Mouse (Mus musculus): ENCODE results near the gene Dbp. TPM values are rescaled to one million over a fixed set of nuclear protein-coding genes. Genes with fewer than 3 reads are reported as not detected.

The Dbp gene
- polyA plus RNA-seq, 2 experiments = 0.51 to 0.69 TPM

DNA sequence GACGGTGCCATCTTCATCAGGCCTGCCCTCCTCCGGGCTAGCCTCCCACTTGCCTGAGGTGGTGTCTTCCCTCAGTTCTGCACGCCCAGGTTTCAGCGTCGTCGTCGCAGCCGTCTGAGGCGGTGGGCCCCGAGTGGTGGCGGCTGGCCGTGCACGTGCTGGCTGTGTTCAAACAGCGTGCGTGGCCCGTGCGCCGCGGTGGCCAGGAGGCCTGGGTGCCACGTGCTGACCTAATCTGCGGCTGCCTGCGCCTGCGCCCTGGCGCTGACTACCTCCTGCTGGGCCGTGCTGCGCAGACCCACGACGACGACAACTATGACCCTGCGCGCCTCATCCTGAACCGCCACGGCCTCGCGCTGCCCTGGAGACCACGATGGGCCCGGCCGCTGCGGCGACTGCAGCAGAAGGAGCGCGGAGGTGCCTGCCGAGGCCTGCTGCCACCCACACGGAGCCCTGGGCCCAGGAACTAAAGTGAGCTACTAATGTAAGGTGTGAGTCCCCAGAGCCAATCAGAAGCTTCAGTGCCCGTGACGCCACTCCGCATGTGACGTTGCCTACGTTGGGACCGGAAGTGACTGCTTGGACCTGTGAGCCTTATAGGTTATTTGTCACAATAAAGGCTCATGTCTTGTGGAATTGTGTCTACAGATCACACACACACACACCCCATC lies 10.8 kb upstream of the Dbp start, which contains the start of gene Sec1:
Gene Sec1, minus strand, starts transcription at position 482 of the 671 bp plus-strand sequence.
- 84% methylated on average over 50 of the region's 50 CpGs for WGBS (ENCODE audit: insufficient replicate concordance)
- Histone ChIP-seq H3K27ac (no peak within 1 kb of the TSS), H3K4me3 (ENCODE audit: insufficient read depth in 1 of 2, low read depth in 2 of 2, low read length in 2 of 2) (no peak within 1 kb of the TSS), H3K4me2 (ENCODE audit: low read depth) (no peak within 1 kb of the TSS), H3K9ac (replicated peaks) (no peak within 1 kb of the TSS), H3K36me3 (replicated peaks; ENCODE audit: control insufficient read depth, insufficient read depth, low read depth) (no peaks in the 10 kb centered on the region), H3K9me3 (ENCODE audit: control insufficient read depth, low read length) (no peaks in the 10 kb centered on the region), H3K4me1 (replicated peaks; ENCODE audit: control insufficient read depth in 2 of 2, insufficient read depth in 2 of 2, low read length in 1 of 2) (no peaks in the 10 kb centered on the region), H3K27me3 (ENCODE audit: control insufficient read depth, insufficient read depth, low read length) (peaks cover 7% of the 10 kb centered on the region)
- no peak for ATAC-seq (ENCODE audit: insufficient read depth)
- DNase-seq (ENCODE audit: low read depth in 3 of 3, low spot score in 3 of 3) = no peak
- TF ChIP-seq CTCF (IDR thresholded peaks at IDR 0.05; ENCODE audit: low read depth) = no peak
- TF ChIP-seq EP300 (IDR thresholded peaks at IDR 0.05; ENCODE audit: low read depth) = no peak

DNA sequence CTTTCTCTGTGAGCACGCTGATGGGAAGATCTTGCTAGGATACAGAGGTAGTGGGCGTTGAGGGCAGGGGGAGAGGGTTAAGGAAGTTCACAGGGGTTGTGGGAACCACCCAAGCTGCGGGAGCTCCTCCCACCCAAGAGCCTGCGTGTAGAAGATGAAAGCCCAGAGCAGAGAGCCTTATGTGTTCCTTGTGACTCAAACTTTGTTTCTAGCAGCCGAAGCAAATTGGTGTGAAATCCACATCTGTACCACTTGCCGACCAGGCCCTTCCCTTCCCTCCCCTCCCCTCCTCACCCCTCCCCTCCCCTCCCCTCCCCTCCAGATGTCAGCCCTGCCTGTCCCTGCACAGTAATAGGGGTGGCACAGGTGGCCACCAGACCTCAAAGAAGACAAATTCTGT lies 9.8 kb upstream of the Dbp start:
- Histone ChIP-seq H3K27ac (no peak overlapping the region), H3K27me3 (ENCODE audit: control insufficient read depth, insufficient read depth, low read length) (peaks cover 17% of the 10 kb centered on the region), H3K9ac (replicated peaks) (no peak overlapping the region), H3K4me1 (replicated peaks; ENCODE audit: control insufficient read depth in 2 of 2, insufficient read depth in 2 of 2, low read length in 1 of 2) (no peaks in the 10 kb centered on the region), H3K36me3 (replicated peaks; ENCODE audit: control insufficient read depth, insufficient read depth, low read depth) (no peaks in the 10 kb centered on the region), H3K9me3 (ENCODE audit: control insufficient read depth, low read length) (no peaks in the 10 kb centered on the region), H3K4me2 (ENCODE audit: low read depth) (no peak overlapping the region), H3K4me3 (ENCODE audit: insufficient read depth in 1 of 2, low read depth in 2 of 2, low read length in 2 of 2) (no peak overlapping the region)
- 22% methylated on average over 6 of the region's 6 CpGs for WGBS (ENCODE audit: insufficient replicate concordance)
- TF ChIP-seq EP300 (IDR thresholded peaks at IDR 0.05; ENCODE audit: low read depth) (no peak), CTCF (IDR thresholded peaks at IDR 0.05; ENCODE audit: low read depth) (no peak)
- DNase-seq (ENCODE audit: low read depth in 3 of 3, low spot score in 3 of 3) (no peak), ATAC-seq (ENCODE audit: insufficient read depth) (no peak)

DNA sequence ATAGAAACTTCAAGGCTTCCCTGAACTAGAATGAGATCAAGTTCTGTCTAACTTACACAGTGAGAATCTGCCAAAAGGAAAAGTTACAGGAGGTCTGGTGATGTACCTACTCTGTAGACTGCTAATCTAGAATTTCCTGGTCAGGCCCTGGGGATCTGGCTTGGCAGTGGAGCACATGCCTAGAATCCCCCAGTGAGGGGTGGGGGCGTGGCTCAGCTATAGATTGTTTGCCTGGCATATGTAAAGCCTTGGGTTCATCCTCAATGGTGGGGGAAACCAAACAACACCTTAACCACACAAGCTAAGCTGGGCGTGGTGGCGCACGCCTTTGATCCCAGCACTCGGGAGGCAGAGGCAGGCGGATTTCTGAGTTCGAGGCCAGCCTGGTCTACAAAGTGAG lies 7.0 kb upstream of the Dbp start:
- no peak for ATAC-seq (ENCODE audit: insufficient read depth)
- no peak overlapping the region for H3K4me2 ChIP-seq (ENCODE audit: low read depth)
- 60% methylated on average over 7 of the region's 7 CpGs for WGBS (ENCODE audit: insufficient replicate concordance)
- H3K36me3 ChIP-seq (replicated peaks; ENCODE audit: control insufficient read depth, insufficient read depth, low read depth) = no peaks in the 10 kb centered on the region
- no peaks in the 10 kb centered on the region for H3K9me3 ChIP-seq (ENCODE audit: control insufficient read depth, low read length)
- no peak for DNase-seq (ENCODE audit: low read depth in 3 of 3, low spot score in 3 of 3)
- TF ChIP-seq EP300 (IDR thresholded peaks at IDR 0.05; ENCODE audit: low read depth) = no peak
- TF ChIP-seq CTCF (IDR thresholded peaks at IDR 0.05; ENCODE audit: low read depth) = no peak
- no peaks in the 10 kb centered on the region for H3K4me1 ChIP-seq (replicated peaks; ENCODE audit: control insufficient read depth in 2 of 2, insufficient read depth in 2 of 2, low read length in 1 of 2)
- no peak overlapping the region for H3K27ac ChIP-seq
- H3K9ac ChIP-seq (replicated peaks) = no peak overlapping the region
- no peak overlapping the region for H3K4me3 ChIP-seq (ENCODE audit: insufficient read depth in 1 of 2, low read depth in 2 of 2, low read length in 2 of 2)
- peaks cover 31% of the 10 kb centered on the region for H3K27me3 ChIP-seq (ENCODE audit: control insufficient read depth, insufficient read depth, low read length)

DNA sequence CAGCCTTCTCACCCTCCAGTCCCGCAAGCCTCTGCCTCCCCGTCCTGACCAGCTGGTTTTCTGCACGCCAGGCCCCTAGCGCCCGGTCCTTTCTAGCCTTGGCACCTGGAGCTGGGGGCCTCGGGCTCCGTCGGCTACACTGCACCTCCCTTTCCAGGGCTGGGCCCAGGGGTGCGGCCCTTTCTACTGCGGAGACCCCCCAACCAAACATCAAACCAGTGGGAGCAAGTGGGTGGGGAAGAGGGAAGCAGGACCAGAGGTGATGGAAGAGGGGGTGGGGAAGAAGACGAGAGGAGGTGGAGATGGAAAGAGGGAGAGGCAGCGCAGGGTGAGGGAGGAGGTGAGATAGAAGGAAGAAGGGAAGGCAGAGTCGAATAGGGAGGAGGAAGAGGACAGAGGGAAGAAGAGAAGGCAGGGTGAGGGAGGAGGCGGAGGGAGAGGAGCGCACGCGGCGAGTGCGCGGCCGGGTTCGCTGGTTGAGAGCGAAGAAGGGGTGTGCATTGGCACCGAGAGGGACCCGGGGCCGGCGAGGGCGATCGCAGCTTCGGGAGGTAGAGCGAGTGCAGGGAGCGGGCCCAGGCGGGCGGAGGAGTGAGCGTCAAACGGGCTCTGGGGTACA lies 5.3 kb upstream of the Dbp start, which contains the start of gene Car11:
Gene Car11, plus strand, starts transcription at position 321 of the 619 bp plus-strand sequence.
- peak within 1 kb of the TSS; percentile 36 for H3K4me2 ChIP-seq (ENCODE audit: low read depth)

DNA sequence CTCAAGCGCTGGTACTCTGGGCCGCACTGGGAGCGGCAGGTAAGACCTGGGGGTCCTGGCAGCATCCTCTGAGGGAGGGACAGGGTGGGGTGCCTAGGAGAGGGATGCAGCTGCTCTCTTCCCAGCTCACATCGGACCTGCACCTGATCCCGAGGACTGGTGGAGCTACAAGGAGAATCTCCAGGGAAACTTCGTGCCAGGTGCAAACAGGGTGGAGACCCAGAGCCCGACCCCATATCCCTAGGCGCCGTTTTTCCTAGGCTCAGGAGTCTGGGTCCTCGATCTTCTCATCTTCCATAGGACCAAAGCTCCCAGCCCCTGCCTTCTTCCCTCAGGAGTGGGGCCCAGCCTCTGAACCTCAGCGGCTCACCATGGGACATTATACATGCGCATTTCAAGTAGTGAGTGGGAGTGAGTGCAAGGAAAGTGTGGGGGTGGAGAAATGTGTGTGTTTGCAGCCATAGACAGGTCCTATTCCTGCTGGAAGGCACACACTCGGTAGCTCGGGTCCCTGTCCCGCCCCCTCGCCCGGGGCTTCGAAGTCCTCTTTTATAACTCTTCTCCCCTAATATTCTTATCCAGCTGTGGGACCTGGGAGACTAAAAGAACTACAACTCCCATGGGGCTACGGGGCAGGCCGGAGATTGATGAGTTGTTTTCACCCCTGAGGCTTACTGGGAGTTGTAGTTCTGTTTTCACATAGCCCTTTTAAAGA lies 4.4 kb upstream of the Dbp start:
- WGBS (ENCODE audit: insufficient replicate concordance) = 1% methylated on average over 20 of the region's 20 CpGs
- no peak for ATAC-seq (ENCODE audit: insufficient read depth)
- peaks cover 9 to 10% of the 10 kb centered on the region in 2 experiments for H3K4me1 ChIP-seq (replicated peaks; ENCODE audit: control insufficient read depth in 2 of 2, insufficient read depth in 2 of 2, low read length in 1 of 2)
- H3K36me3 ChIP-seq (replicated peaks; ENCODE audit: control insufficient read depth, insufficient read depth, low read depth) = no peaks in the 10 kb centered on the region
- no peak for DNase-seq (ENCODE audit: low read depth in 3 of 3, low spot score in 3 of 3)
- H3K4me2 ChIP-seq (ENCODE audit: low read depth) = peak overlapping the region; percentile 36
- H3K4me3 ChIP-seq (ENCODE audit: insufficient read depth in 1 of 2, low read depth in 2 of 2, low read length in 2 of 2) = no peak overlapping the region
- TF ChIP-seq EP300 (IDR thresholded peaks at IDR 0.05; ENCODE audit: low read depth) = no peak
- TF ChIP-seq CTCF (IDR thresholded peaks at IDR 0.05; ENCODE audit: low read depth) = no peak
- H3K9ac ChIP-seq (replicated peaks) = no peak overlapping the region
- H3K9me3 ChIP-seq (ENCODE audit: control insufficient read depth, low read length) = no peaks in the 10 kb centered on the region
- H3K27ac ChIP-seq = no peak overlapping the region
- peaks cover 31% of the 10 kb centered on the region for H3K27me3 ChIP-seq (ENCODE audit: control insufficient read depth, insufficient read depth, low read length)

More for the DNA sequence above, 5.3 kb upstream of the Dbp start, which contains the start of gene Car11:
- Histone ChIP-seq H3K27ac (no peak within 1 kb of the TSS), H3K4me1 (replicated peaks; ENCODE audit: control insufficient read depth in 2 of 2, insufficient read depth in 2 of 2, low read length in 1 of 2) (peaks cover 8 to 10% of the 10 kb centered on the region in 2 experiments), H3K9ac (replicated peaks) (no peak within 1 kb of the TSS), H3K4me3 (ENCODE audit: insufficient read depth in 1 of 2, low read depth in 2 of 2, low read length in 2 of 2) (no peak within 1 kb of the TSS; a peak in 1 of 4 replicates), H3K27me3 (ENCODE audit: control insufficient read depth, insufficient read depth, low read length) (peaks cover 31% of the 10 kb centered on the region), H3K36me3 (replicated peaks; ENCODE audit: control insufficient read depth, insufficient read depth, low read depth) (no peaks in the 10 kb centered on the region), H3K9me3 (ENCODE audit: control insufficient read depth, low read length) (no peaks in the 10 kb centered on the region)
- TF ChIP-seq EP300 (IDR thresholded peaks at IDR 0.05; ENCODE audit: low read depth) = no peak
- TF ChIP-seq CTCF (IDR thresholded peaks at IDR 0.05; ENCODE audit: low read depth) = no peak
- WGBS (ENCODE audit: insufficient replicate concordance) = 5% methylated on average over 35 of the region's 36 CpGs
- DNase-seq (ENCODE audit: low read depth in 3 of 3, low spot score in 3 of 3) (no peak), ATAC-seq (ENCODE audit: insufficient read depth) (no peak)
